Mouse (Mus musculus) R1 (cell line): ENCODE measurements at regions not wholly inside any gene's neighbourhood (a gene's known extent, or its start where the extent isn't known, plus 50 kb on each side); places are given as distances from the start of the nearest gene placed in this dataset.
A peak's percentile ranks its signal among the peaks of the same experiment; 100 is the strongest.

Experiments
- DNase-seq: peaks from one replicate; pipeline ENCODE4 v3.0.0-alpha.2; 2018; ENCODE audit warnings: low read depth, low spot score

DNA sequence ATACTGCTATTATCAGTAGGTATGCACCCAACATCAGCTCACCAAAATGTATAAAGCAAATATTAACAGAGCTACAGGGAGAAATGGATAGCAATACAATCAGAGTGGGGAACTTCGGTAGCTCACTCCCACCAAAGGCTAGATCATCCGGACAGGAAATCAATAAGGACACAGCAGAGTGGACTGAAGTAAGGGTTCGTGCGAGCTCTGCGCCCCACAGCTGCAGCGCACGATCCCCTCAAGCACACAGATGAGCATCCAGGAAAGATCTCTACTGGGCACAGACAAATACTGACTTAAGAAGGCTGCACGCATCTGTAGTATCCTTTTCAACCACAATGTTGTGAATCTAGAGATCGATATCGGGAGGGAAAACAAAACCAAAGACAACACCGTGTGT is 517.5 kb upstream of the Adamts16 start:
- DNase-seq = peak; percentile 1

DNA sequence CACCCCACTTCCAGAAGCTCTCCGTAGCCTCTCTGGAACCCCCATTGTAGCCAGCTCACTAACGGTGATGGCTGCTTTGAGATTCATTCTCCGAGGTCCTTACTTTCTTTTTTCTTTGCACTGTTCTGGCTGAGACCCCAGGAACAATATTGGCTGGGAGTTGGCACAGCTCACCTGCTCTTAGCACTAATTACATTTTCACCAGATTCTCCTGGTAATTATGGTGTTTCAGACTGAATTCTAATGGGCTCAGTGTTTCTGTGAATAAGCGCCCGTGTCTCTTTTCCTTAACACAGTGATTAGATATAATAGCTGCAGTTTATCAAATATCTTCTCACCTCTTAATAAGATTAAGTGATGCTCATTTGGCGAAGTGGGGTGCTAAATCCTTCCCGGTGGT is 509.2 kb upstream of the Adamts16 start:
- DNase-seq = no peak

DNA sequence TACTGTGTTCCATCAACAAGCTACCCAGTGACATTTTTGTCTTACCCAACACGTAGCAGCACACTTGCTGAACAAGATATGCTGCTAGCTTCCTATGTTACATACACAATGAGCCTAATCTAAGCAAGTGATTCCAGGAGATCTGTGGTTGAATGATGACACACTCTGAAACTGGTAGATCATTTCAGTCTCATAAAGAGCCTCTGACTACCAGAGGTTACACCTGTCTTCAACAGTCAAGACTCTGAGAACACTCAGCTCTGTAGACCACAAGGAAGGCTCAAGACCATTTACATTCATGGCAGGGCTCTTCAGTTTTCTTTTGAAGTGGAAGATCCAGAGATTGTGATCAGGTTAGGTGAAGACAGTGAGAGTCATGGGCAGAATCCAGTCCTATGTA is 501.3 kb upstream of the Adamts16 start:
- no peak for DNase-seq

DNA sequence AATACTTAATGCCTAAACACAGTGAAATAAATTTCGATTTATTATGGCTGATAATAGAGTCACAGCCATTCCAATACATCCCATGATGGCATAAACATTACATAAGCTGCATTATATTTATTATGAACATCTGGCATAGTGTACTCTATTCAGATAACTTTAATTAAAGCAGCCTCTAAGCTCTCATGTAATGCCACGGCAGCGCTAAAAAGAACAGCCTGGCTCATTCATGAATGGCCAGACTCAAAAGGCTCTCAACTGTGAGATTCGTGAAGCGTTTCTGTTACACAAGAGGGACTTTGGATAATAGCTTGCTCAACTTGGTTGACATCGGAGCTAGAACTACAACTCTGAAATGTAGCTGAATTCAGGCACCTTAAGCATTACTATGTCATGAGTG is 497.1 kb upstream of the Adamts16 start:
- DNase-seq = no peak

DNA sequence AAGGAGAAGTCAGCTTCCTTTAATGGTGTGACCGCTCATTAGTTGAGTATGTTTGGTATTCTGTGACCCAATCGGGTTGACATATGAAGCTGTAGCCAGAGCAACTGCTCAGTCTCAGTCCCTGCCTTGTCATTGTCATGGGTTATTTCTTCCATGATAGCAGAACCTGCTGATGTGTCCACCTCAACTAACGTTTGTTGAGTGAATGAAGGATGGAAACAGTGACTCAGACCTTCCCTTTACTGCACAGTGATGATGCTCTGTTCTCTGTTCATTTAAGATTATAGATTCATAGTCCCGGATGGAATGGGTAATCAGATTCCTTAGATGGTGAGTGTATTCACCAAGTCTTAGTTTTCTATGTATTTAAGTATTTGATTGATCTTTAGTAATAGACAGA is 493.3 kb upstream of the Adamts16 start:
- DNase-seq = no peak

DNA sequence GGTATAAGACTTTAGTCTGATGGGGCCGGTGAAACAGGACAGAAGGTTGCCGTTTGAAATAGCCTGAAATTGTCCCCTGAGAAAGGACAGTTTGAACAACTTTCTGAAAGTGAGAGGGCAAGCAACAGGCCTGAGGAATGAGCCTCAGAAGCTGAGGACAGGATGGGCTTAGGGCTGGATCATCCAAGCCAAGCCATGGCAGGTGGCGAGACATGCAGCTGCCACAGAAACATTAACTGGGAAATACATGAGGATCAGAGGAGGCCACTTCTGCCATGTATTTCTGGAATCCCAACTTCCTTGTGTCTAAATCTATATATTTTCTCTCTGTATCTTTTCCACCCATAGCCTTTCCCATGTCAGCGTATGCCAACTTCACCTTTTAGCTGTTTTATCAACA is 491.5 kb upstream of the Adamts16 start:
- DNase-seq = no peak

DNA sequence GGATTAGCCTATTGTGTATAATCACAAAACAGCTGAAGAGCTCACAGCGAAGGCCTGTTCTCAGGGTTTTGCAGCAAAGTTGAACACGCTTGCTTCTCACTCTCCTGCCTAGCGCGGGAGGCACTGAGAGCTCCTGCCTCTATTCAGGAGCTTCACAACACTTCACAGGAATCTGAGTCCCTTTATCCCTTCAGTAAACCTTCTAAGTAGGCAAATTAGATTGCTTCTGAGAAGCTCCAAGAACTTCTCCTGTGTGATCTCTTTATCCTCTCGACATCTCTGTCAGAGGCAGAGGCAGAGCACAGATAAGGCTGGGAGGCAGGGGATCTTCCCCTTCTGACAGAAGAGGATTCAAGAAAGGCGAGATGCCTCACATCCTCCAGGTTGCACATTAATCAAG is 488.7 kb upstream of the Adamts16 start:
- DNase-seq = no peak

DNA sequence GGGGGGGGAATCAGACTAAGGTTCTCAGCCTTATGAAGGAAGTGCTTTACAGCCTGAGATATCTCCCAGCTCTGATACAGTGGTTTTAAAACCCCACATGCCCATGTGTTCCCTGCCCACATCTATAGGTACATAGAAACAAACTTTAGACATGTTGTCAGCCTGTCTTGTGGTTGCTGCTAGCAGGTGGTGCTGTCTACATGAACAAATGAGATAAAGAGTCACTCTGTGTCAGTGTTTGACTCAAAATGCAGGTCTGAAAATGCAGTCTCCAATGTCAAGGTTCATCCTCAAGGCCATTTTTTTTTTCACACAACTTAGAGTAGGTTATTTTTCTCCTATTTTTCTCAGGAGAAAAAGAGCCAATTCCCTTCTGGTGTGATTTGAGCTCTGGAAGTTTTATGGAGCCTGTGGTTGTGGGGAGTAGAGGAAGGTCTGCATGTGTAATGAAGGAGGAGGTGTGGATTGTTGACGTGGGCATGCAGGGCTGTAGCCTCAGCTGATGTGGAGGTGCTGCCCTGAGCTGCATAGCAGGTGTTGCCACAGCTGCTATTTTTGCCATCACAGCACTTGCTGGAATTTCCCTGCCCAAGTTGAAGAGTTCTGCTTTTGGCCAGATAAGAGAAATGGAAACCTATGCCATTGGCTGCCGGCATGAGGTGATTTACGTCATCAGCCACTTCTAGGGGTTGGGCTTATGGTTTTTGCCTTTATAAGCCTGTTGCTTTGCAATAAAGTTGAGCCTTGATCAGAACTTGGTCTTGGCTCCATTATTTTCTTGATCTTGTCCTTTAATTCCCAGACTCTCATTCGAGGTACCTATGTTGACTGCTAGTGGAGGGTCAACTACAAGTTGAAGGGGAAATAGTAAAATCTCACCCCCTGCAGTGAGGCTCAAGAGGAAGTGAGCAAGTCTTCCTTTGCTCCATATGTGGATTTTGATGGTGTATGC is 486.5 kb upstream of the Adamts16 start:
- no peak for DNase-seq

DNA sequence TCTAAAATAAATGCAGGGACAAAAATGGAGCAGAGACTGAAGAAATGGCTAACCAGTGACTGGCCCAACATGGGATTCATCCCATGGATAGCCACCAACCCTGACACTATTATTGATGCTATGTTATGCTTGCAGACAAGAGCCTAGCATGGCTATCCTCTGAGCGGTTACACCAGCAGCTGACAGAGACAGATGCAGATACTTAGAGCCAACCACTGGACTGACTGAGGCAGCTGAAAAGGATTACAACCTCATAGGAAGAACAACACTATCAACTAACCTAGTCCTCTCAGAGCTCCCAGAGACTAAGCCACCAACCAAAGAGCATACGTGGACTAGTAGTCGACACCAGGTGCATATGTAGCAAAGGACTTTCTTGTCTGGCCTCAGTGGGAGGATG is 478.9 kb upstream of the Adamts16 start:
- DNase-seq = no peak

DNA sequence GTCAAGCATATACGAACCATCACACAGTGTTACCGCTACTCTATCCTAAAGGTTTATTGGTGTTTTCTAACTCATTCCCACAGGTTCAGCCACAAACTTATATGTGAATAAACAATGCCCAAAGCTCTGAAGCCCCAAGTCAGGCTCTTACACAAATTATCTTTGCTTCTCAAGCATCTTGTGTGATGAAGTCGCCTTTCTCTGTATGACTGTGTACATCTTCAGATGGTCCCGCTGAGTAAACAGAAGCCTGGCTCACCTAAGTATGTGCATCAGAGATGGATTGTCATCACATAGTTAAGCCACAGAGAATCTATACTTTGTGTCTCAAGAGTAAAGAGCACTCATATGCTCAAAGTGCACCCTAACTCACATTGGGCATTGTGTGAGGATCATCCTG is 462.3 kb upstream of the Adamts16 start:
- no peak for DNase-seq

DNA sequence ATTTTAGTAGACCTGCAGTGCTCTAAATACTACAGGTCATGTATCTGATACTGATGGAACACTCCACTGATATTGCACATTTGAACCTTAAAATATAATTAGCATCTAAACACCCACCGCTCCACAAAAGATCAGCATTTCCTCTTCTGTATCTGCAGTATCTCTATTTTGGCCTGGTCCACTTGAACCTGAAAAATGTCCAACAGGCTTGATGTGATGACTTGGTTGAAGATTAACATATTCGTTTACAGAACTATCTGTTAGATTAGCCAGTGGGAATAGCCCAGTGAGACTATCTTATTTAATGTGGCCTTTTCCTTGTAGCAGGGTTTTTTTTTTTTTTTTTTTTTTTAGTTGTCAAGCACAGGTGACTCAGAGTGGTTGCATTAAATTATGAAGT is 434.4 kb upstream of the Adamts16 start:
- no peak for DNase-seq

DNA sequence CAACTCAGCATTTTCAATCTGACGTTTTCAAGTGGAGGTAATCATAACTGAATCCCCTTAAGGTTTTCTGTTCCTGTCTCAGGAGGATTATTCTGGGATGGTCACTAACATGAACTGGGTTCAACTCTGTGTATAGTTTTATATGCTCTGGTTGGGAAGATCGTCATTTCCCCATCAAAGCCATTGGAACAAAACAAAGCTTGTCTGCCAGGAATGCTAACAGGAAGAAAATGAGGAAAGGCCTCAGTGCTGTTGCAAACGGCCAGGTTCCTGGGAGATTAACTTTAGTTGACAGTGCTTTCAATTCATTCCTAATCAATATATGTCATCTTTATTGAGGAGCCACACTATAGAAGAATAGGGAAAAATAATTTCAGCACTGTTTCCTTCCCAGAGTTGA is 432.5 kb upstream of the Adamts16 start:
- DNase-seq = no peak

DNA sequence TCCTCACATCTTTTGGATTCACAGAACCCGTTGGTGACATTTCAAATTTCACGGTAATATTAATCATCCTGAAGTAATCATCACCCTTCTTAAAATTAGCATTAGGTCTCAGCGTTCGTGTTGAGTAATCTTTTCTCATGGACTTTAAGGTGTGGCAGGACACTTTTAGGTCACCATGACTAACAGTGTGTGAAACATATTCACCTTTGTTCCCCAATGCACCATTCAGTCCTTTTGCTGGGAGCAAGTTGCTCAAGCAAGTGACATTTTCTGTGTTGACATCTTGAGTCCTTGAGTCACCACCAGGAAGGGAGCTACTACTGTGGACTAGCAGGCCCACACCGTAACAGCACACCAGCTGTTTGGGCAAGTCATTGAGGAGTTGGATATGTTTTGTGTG is 431.9 kb upstream of the Adamts16 start:
- no peak for DNase-seq

DNA sequence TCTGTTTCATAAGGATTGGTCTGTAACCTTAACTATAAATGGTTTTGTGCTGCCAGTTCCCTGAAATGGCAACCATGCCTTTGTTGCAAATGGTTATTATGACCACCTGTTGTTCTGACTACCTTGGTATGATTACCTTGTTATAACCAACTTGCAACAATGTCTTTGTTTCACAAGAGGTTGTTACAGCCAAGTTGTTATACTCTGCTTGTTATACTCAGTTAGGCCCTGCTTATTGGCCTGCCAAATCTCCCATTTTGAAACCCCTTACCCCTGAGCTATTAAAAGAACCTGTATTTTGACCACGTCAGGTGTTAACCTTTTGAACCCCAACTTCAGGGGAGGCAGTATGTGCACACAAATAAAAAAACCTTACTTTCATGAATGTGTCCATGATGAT is 431.5 kb upstream of the Adamts16 start:
- DNase-seq = no peak

DNA sequence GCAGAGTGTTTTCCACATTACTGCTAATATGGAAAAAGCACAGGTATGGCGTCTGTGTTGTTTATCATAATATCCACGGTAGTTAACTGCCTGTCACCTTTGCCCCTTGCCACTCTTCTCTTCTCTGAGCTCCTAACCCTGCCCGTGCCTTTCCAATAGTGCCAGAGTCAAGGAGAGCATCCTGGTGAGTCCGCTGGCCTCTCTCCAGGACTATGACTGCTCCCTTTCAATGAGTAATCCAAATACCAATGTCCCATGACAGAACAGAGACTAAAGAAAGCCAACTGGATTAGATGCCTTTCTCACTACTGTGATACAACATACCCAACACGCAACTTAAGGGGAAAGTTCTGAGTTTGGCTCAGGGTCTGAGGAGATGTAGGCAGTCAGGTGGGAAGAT is 430.8 kb upstream of the Adamts16 start:
- DNase-seq = no peak

DNA sequence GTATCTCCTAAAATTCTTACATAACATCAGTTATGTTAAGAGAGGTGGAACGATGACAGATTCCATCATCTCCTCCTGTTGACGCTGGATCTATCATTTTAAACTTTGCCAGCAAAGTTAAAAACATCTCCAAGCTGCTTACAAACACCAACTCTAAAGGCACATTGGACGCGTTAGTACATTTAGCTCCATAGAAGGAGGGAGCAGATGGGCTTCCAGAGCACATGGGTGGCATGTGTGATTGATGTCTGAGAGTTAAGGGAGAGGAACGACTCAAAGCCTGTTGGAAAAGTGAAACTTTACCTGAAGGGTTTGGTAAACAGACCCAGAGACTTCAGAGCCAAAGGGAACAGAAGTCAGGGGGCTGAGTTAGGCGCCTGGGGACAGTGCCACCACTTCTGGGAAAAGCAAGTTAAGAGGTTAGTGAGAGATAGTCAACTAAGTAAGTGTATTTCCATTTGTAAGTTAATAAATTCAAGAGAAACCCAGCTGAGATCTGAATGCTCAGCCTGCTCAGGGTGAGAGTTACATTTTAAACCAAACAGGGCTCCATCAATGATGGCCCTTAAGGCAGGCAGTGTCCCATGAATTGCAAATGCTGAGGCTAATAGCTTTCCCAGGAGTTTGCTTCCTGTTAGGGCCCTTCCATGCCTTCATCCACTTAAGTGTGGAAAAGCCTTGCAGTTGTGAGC is 430.3 kb upstream of the Adamts16 start:
- no peak for DNase-seq

DNA sequence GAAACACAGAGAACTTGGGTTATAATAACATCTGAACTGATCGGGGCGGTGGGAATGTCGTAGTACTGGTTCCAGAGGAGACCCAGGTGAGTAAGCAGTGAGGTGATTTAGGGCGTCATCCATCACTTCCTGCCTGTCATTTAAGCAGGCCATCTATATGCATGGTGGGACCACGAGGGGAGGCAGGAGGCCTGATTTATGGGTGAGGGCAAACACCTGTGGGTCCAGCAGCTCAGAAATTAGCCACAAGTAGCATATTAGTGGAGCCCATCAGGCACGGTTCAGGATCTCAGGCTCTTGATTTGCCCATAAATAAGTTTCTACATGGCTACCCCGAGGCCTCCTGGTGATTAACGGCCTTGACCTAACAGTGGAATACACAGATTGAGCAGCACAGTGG is 428.8 kb upstream of the Adamts16 start:
- no peak for DNase-seq

DNA sequence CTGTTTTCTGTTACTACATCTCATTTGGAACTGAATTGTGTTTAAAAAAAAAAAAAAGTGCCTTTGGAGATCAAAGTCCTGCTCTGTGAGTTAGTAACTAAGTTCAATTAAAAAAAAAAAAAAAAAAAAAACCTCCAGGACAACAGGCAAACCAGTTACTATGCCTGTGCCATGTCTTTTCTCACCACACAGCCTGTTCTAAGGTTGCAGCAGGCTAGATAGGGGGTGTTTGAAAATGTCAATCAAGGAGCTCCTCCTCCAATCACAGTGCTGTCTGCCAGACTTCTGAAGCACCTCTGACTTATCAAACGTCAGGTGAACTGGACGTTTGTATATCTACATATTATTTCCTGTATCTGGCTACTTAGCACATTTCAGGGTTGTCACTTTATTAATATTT is 427.9 kb upstream of the Adamts16 start:
- no peak for DNase-seq

DNA sequence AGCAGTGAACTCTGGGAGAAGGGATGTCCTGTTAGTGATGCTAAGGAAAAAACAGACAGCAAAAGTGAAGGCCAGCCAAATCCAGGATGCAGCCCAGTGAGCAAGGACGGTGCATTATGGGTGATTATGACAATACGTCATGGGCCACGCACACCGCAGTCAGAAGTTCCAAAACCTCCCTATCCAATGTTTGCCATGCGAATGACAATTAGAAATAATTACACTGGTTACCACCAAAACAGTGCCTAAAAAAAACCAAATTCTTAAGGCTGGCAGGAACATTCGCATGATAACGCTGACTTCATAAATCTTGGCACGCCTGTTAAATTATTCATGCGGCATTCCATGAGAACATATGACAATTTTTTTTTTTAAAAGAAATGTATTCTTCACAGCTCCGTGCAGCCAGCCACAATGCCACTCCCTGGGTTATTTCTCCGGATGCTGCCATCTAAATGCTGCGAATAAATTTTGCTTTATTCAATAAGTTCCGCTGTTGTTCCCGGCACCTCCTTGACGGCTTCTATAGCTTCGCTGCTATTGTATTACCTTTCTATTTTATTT is 421.8 kb upstream of the Adamts16 start:
- DNase-seq = no peak

DNA sequence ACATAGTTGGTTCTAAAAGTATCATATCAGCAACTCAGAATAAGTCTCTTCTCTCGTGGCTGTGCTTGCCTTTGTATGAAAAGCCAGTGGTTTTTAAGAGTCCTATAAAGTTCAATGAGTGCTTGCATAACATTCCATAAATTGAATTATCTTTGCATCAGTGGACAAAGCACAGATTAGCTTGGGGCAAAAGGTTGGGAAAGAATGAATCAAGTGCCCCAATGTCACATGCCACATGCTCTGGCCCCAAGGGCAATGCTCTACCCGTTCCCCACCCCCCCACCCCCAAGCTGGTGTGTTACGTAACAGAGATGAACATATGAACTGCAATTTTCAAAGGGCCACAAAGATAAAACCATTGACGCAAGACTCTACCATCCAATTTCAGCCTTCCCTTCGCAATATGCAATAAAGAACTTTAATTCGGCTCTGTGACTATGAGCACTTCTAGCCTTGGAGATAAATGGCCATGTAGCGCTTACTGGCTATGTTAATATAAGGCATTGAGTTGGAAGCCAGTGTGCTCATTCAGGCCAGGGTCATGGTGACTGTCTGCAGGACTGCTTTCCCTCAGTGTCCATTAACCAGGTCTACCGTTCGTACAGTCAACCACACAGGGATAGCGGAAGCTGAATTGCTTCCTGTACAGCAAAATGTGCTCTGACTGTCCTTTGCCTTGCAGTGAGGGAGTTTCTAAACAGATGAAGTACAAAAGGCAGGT is 421.1 kb upstream of the Adamts16 start:
- no peak for DNase-seq

DNA sequence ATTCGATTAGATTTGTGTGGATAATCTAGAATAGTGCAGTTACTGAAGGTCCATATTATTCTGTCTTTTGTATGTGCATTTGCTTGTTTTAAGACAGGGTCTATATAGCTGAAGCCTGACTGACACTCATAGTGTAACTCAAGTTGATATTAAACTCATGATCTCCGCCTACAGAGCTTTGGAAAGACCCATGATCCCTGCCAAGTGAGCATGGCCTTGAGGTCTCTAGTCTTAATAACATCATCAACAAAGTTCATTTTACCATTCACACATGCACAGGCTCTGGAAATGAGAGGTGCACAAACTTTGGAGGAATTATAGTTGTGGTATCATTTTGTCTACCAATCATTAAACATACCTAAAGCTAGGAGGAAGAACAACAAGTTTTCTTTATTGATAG is 412.4 kb upstream of the Adamts16 start:
- no peak for DNase-seq
